Mouse (Mus musculus) liver, embryonic 13.5 days (tissue): Measurements from ENCODE around the gene Pitpna. TPM values are rescaled to one million over a fixed set of nuclear protein-coding genes. Genes with fewer than 3 reads are reported as not detected.
A peak's percentile ranks its signal among the peaks of the same experiment; 100 is the strongest.

Experiments used
- ATAC-seq: fragments of 200-750 bp; cut with Nextera tagmentation; 2 replicates; pipeline ENCODE4 v1.8.0; 2017; ENCODE audit warnings: low read depth, mild to moderate bottlenecking, moderate number of reproducible peaks, moderate library complexity
- DNase-seq: peaks from one replicate; pipeline ENCODE4 v3.0.0; 2022
- H3K27ac ChIP-seq: fragments of 300-500 bp; sonication (generic); 2 replicates; pipeline ENCODE4 v1.5.1; 2015; ENCODE audit warnings: moderate library complexity, mild to moderate bottlenecking, inconsistent platforms
- H3K27me3 ChIP-seq: fragments of 300-500 bp; sonication (generic); 2 replicates; pipeline ENCODE4 v1.6.1; 2015; ENCODE audit warnings: mild to moderate bottlenecking, inconsistent platforms
- H3K36me3 ChIP-seq: fragments of 300-500 bp; sonication (generic); 2 replicates; pipeline ENCODE4 v1.6.1; 2015; ENCODE audit warnings: mild to moderate bottlenecking, inconsistent platforms
- H3K4me1 ChIP-seq: fragments of 300-500 bp; sonication (generic); replicated peaks from 2 replicates; pipeline ENCODE4 v1.6.1; 2015; ENCODE audit warnings: inconsistent platforms
- H3K4me2 ChIP-seq: fragments of 300-500 bp; sonication (generic); 2 replicates; pipeline ENCODE4 v1.6.1; 2015; ENCODE audit warnings: inconsistent platforms, mild to moderate bottlenecking, moderate library complexity
- H3K4me3 ChIP-seq: fragments of 300-500 bp; sonication (generic); replicated peaks from 2 replicates; pipeline ENCODE4 v1.5.1; 2015; ENCODE audit warnings: mild to moderate bottlenecking, inconsistent platforms
- H3K9ac ChIP-seq: fragments of 300-500 bp; sonication (generic); 2 replicates; pipeline ENCODE4 v1.6.1; 2015; ENCODE audit warnings: mild to moderate bottlenecking, inconsistent platforms
- H3K9me3 ChIP-seq: fragments of 300-500 bp; sonication (generic); replicated peaks from 2 replicates; pipeline ENCODE4 v1.6.1; 2016; ENCODE audit warnings: inconsistent platforms
- WGBS: fragments of 180-500 bp; shearing (Covaris S2); methylation state at CpG from one replicate; pipeline ENCODE4 v1.1.7; 2015; ENCODE audit not compliant: insufficient replicate concordance; 5-methylcytosine and 5-hydroxymethylcytosine counted together
- polyA plus RNA-seq: library from polyadenylated mRNA; unstranded; fragments of >200 nt; fragmentation: Nextera tagmentation; extraction: Ambion mirVana; gene quantifications from 2 replicates; pipeline ENCODE4 v1.2.1, GENCODE M21; 2015

The Pitpna gene
- polyA plus RNA-seq, 1 experiment from 2014 or later: 33.2 TPM

DNA sequence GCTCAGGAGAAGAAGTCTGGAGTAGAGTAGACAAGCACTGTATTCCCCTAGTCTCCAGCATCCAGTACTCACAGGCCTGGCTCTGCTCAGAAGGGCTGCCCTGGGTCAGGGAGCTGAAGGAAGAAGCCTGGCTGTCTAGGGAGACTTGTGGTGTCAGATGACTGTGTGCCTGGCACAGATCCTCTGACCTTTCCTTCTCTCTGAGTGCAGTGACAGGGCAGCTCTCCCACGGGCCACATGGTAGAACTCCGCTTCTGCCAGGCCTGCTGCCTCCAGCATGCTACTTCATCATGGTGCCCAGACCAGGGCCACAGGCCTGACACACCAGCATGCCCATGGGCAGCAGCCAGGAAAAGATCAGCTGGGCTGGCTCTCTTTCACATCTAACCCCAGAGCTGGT is 22.0 kb upstream of the Pitpna start:
- H3K4me1 ChIP-seq: peaks cover 61% of the 10 kb centered on the region
- no peaks in the 10 kb centered on the region; the same call in 1 of the 2 replicates for H3K27me3 ChIP-seq
- H3K4me2 ChIP-seq: no peak overlapping the region
- no peak overlapping the region; the same call in 1 of the 2 replicates for H3K27ac ChIP-seq
- DNase-seq: no peak
- WGBS: 66% methylated on average over 2 of the region's 2 CpGs
- H3K36me3 ChIP-seq: no peaks in the 10 kb centered on the region
- H3K9ac ChIP-seq: peak overlapping the region; percentile 19; the same call in 1 of the 2 replicates
- H3K4me3 ChIP-seq: no peak overlapping the region
- no peak for ATAC-seq
- no peaks in the 10 kb centered on the region for H3K9me3 ChIP-seq

DNA sequence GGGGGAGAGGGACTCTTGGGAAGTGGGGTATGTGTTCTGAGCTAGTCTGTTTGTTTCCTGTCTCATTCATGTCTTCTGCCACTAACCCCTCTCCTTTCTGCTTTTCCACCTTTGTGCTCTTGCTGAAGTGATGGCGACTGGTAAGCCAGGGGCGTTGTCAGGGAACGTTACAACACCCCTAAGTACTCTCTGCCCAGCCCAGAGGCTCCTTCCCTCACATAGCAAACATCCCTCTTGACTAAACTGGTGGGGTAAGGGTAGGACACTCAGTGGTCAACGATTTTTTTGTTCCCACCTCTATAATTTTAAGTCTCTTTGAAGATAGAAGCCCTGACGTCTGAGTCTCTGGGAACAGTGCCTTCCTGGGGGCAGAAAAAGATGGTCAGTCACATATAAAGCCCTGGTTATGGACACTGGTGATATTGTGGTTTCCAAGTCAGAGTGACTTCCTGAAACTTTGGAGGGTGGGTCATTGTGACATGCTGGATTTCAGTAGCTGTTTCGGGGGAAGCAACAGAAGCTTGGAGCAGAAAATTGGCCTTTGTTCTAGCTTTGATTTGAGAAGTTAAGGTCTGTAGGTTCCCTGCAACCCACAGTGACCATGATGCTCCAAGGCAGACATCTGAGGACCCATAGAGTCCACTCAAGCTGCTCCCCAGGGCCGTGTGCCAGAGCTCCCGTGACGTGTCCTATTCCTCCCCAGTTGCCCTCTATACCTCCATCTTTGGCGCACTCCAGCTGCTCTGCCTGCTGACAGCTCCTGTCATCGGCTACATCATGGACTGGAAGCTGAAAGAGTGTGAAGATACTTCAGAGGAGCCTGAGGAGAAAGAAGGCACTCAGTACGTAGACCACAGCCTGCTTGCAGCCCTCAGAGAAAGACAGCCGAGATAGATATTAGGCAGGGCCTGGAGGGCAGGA is 21.4 kb upstream of the Pitpna start:
- Histone ChIP-seq H3K4me2 (no peak overlapping the region), H3K4me3 (no peak overlapping the region), H3K36me3 (no peaks in the 10 kb centered on the region), H3K27me3 (peaks cover 2% of the 10 kb centered on the region; the same call in 1 of the 2 replicates), H3K4me1 (peaks cover 62% of the 10 kb centered on the region), H3K9ac (0 out of 2 replicates have a peak overlapping the region, but pooled peaks have one; percentile 19), H3K27ac (peak overlapping the region; percentile 10; the same call in 1 of the 2 replicates), H3K9me3 (no peaks in the 10 kb centered on the region)
- DNase-seq (no peak), ATAC-seq (no peak)
- WGBS: 65% methylated on average over 13 of the region's 13 CpGs

DNA sequence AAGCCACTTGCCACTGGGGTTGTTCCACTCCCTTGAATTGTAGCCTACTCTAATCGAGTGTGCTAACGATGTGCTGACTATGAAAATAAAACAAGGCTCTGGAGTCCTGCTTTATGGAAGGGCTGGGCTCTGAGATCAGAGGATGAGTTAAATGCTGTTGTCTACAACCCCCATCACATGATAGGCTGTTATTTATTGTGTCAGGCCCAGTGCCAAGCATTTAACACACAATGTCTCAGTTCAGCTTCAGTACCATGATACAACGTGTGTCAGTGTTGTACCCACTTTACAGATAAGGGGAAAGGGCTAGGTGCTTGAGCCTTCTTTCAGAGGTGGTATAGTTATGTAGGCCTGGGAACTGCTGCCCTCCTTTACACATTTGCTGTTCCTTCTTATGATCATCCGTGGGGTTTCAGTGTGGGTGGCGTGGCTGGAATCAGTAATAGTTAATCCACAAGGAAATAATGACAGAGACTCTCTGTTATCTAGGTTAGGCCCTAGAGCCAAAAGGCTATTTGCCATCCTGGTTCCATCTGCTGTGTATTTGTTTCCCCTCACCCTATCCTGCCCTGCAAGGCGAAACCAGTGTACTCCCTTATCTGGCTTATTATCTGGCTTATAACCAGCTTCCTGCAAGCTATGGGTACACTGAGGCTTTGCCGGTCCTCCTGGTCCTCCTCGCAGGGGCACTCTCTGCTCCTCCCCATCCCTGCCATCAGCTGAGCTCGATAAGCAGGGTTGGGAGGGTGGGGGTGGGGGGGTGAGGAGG is 20.4 kb upstream of the Pitpna start:
- 0 out of 2 replicates have a peak overlapping the region, but pooled peaks have one; percentile 10 for H3K27ac ChIP-seq
- no peak overlapping the region for H3K4me2 ChIP-seq
- ATAC-seq (no peak), DNase-seq (no peak)
- peaks cover 71% of the 10 kb centered on the region for H3K4me1 ChIP-seq
- no peak overlapping the region for H3K9ac ChIP-seq
- 33% methylated on average over 9 of the region's 9 CpGs for WGBS
- peaks cover 5% of the 10 kb centered on the region; the same call in 1 of the 2 replicates for H3K27me3 ChIP-seq
- no peak overlapping the region for H3K4me3 ChIP-seq
- H3K36me3 ChIP-seq: no peaks in the 10 kb centered on the region
- no peaks in the 10 kb centered on the region for H3K9me3 ChIP-seq

DNA sequence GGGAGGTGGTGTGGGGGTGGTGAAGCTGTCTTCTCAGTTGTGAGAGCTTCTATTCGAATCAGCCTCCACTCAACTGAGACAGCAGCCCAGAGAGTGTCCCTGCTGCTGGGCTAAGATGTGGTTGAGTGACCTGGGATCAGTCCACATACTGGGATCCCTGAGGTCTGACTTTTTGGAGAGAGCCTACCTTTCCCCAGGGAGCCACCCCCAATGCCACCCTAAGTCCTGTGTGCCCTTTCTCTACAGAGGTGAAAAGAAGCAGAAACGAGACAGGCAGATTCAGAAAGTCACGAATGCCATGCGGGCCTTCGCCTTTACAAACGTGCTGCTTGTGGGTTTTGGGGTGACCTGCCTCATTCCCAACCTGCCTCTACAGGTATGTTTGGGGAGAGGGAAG is 19.8 kb upstream of the Pitpna start:
- no peak overlapping the region for H3K4me2 ChIP-seq
- no peaks in the 10 kb centered on the region for H3K9me3 ChIP-seq
- DNase-seq (no peak), ATAC-seq (no peak)
- no peak overlapping the region for H3K9ac ChIP-seq
- H3K36me3 ChIP-seq: no peaks in the 10 kb centered on the region
- H3K27ac ChIP-seq: no peak overlapping the region
- H3K27me3 ChIP-seq: peaks cover 5% of the 10 kb centered on the region; the same call in 1 of the 2 replicates
- 71% methylated on average over 6 of the region's 6 CpGs for WGBS
- no peak overlapping the region for H3K4me3 ChIP-seq
- peaks cover 74% of the 10 kb centered on the region for H3K4me1 ChIP-seq

DNA sequence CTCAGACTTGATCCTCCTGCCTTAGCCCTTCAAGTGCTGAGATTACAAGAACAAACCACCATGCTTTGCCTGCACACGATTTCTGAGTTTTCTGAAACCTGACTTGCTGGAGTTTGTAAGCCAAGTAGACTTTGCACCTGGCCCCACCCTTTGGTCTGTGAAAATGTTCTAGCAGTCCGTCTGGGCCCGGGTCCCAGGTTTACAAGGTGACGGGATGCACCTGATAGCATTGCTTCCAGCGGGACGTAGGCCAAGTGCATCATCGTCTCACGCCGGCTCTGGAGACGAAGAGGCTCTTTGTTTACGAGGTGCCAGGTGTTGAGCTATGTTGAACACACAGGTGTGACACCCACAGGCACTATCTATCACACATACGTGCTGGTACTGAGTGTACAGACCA is 18.9 kb upstream of the Pitpna start:
- no peak overlapping the region for H3K4me2 ChIP-seq
- H3K27me3 ChIP-seq: peaks cover 5% of the 10 kb centered on the region; the same call in 1 of the 2 replicates
- peaks cover 71% of the 10 kb centered on the region for H3K4me1 ChIP-seq
- no peak overlapping the region for H3K4me3 ChIP-seq
- H3K36me3 ChIP-seq: no peaks in the 10 kb centered on the region
- H3K27ac ChIP-seq: no peak overlapping the region
- DNase-seq (no peak), ATAC-seq (no peak)
- WGBS: 81% methylated on average over 12 of the region's 12 CpGs
- H3K9ac ChIP-seq: no peak overlapping the region
- H3K9me3 ChIP-seq: no peaks in the 10 kb centered on the region

DNA sequence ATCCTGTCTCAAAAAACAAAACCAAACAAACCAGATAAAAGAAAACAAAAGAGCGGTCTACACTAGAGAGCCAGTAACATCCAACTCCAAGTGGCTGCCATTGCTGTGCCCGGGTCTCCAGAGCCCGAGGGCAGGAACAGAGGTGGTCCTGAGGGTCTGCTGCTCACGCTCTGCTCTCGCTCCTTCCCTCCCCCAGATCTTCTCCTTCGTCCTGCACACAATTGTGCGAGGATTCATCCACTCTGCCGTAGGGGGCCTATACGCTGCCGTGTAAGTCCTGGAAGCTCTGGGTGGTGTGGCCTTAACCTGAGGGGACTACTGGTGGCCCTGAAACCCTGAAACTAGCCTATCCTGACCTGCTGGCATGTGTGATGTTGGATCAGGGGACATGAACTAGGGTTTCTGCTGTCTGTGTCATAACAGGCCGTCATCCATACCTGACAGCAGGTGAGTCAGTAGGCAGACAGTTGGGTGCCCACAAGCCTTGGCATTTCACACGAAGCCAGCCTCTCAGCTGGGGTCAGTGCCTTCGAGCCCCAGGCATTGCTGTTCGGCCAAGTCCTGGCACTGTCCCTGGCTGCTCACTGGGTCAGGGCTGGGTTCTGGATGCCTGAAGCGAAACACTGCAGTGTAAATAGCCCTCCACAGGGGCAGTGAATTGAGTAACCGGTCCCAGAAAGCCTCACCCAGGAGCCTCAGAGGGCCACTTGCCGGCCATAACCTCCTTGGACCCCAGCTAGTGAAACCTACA is 17.3 kb upstream of the Pitpna start:
- ATAC-seq (no peak), DNase-seq (no peak)
- WGBS: 78% methylated on average over 17 of the region's 17 CpGs
- no peak overlapping the region for H3K4me3 ChIP-seq
- peaks cover 55% of the 10 kb centered on the region for H3K4me1 ChIP-seq
- no peak overlapping the region for H3K4me2 ChIP-seq
- H3K27ac ChIP-seq: no peak overlapping the region
- no peaks in the 10 kb centered on the region for H3K9me3 ChIP-seq
- no peaks in the 10 kb centered on the region for H3K36me3 ChIP-seq
- H3K27me3 ChIP-seq: peaks cover 5% of the 10 kb centered on the region; the same call in 1 of the 2 replicates
- no peak overlapping the region for H3K9ac ChIP-seq

DNA sequence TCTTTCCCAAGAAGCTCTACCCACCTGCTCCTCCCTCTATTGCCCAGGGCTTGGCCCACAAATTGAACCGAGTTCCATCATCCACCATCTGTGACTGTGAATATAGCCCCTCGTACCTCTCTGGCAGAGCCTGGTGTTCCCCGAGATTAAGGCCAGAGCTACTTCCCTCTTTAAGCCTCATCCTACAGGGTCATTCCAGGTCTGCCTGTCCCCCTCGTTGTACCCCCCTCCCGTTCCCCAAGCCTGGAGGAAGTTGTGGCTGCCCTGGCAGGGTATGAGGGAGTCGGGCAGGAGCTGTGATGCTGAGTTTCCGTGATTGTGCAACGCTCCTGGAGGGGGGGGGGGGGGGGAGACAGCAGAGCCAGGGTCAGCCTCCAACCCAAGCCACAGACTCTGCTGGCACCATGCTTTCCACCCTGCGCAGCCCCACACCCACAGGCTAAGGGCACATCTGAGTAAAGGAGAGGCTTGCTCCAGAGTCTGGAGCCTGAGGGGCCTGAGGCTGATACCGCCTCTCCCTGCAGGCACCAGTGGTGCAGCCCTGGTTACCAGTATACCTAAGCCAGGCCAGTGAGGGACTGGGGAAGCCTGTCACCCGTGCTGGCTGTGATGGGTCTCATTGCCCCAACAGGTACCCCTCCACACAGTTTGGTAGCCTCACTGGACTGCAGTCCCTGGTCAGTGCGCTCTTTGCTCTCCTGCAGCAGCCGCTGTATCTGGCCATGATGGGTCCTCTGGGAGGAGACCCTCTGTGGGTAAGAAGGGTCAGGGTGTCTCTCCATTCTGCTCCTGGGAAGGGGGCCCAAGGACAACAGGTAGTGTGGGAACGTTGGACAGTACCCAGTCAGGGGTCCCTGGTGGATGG is 16.5 kb upstream of the Pitpna start:
- Histone ChIP-seq H3K27me3 (peaks cover 5% of the 10 kb centered on the region; the same call in 1 of the 2 replicates), H3K9me3 (no peaks in the 10 kb centered on the region), H3K4me2 (no peak overlapping the region), H3K4me3 (no peak overlapping the region), H3K9ac (no peak overlapping the region), H3K4me1 (peaks cover 50% of the 10 kb centered on the region), H3K36me3 (no peaks in the 10 kb centered on the region), H3K27ac (peak overlapping the region; percentile 5; the same call in 1 of the 2 replicates)
- DNase-seq (no peak), ATAC-seq (peak; percentile 27)
- WGBS: 36% methylated on average over 14 of the region's 14 CpGs

DNA sequence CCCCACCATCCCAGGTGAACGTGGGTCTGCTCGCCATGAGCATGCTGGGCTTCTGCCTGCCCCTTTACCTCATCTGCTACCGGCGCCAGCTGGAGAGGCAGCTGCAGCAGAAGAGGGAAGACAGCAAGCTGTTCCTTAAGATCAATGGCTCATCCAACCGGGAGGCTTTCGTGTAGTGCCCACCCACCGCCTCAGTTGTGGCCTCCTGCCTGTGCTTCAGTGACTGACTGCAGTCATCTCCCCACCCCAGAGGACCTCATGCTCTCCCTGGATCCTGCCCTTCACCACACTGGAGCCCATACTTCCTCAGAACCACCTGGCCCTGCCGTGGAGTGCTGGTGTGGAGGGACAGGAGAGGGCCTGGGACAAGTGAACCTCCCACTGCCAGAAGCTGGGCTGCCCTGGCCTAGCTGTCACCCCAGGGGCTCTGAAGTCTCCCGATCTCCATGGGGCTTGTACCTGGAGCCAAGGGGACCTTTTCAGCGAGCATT is 15.6 kb upstream of the Pitpna start:
- no peaks in the 10 kb centered on the region for H3K36me3 ChIP-seq
- peak overlapping the region; percentile 23; the same call in 1 of the 2 replicates for H3K4me2 ChIP-seq
- 16% methylated on average over 8 of the region's 10 CpGs for WGBS
- ATAC-seq (no peak), DNase-seq (no peak)
- no peaks in the 10 kb centered on the region for H3K9me3 ChIP-seq
- H3K4me3 ChIP-seq: no peak overlapping the region
- H3K27me3 ChIP-seq: peaks cover 5% of the 10 kb centered on the region; the same call in 1 of the 2 replicates
- H3K9ac ChIP-seq: no peak overlapping the region
- no peak overlapping the region for H3K27ac ChIP-seq
- H3K4me1 ChIP-seq: peaks cover 41% of the 10 kb centered on the region

DNA sequence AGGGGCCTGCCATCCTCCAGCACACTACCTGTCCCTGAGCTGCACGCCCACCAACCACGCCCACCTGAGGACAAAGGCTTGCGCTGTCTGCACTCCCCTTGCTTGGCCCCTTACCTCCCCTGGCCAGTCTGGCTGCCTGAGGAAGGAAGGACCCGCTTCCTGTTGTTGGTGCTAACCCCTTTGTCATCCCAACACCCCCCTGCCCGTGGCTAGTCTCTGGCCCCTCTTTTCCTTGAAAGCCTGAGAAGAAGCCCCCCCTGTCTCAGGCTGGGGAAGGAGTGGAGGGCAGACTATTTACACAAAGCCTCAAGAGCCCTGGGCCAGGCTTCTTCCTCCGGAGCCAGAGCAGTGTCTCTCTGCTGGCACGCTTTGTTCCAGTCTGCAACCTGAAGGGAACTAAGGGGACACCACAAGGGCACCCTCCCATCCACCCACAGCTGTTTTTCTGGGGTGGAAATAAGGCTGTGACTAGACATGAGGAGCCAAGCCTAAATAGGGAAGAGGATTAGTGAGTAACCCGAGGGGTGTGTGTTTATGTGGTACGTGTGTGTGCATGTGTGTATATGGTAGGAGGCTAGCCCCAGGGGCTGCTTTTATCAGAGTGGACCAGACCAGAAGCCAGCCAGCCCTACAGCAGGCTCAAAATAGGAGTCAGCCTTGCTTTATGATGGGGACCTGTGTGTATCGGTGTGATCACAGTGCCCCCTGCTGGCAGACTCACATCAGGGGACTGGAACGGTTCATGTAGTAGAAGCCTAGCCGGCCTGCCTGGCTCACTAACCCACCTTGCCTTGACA is 14.8 kb upstream of the Pitpna start:
- H3K9me3 ChIP-seq: no peaks in the 10 kb centered on the region
- DNase-seq (peak; percentile 84), ATAC-seq (peak; percentile 87)
- peak overlapping the region; percentile 33 for H3K9ac ChIP-seq
- H3K36me3 ChIP-seq: no peaks in the 10 kb centered on the region
- H3K27ac ChIP-seq: 0 out of 2 replicates have a peak overlapping the region, but pooled peaks have one; percentile 31
- no peak overlapping the region for H3K4me3 ChIP-seq
- 7% methylated on average over 12 of the region's 12 CpGs for WGBS
- peaks cover 5% of the 10 kb centered on the region; the same call in 1 of the 2 replicates for H3K27me3 ChIP-seq
- H3K4me2 ChIP-seq: peak overlapping the region; percentile 23
- peaks cover 34% of the 10 kb centered on the region for H3K4me1 ChIP-seq
